Mouse (Mus musculus): ENCODE measurements around the gene Urb2. TPM values are rescaled to one million over a fixed set of nuclear protein-coding genes. Genes with fewer than 3 reads are reported as not detected.

Gene Urb2
- polyA plus RNA-seq, 1 experiment from 2014 or later, result 3.8 TPM

- Histone ChIP-seq H3K36me3 (no peaks in the 10 kb centered on the region), H3K27ac (no peak overlapping the region), H3K9me3 (no peaks in the 10 kb centered on the region), H3K9ac (no peak overlapping the region), H3K27me3 (replicated peaks) (no peaks in the 10 kb centered on the region), H3K4me1 (replicated peaks) (no peaks in the 10 kb centered on the region), H3K4me2 (replicated peaks) (no peak overlapping the region), H3K4me3 (replicated peaks) (no peak overlapping the region)
- WGBS, result 73% methylated on average over 11 of the region's 11 CpGs
- no peak for ATAC-seq
Observed at GRCm38 (mm10) chr8:124056832-124057655, 35.7 kb downstream of the Urb2 start.

GRCm38 (mm10) chr8:124066325-124067058 is 45.2 kb downstream of the Urb2 start:
- no peak overlapping the region for H3K27ac ChIP-seq
- H3K27me3 ChIP-seq (replicated peaks), result no peaks in the 10 kb centered on the region
- no peak overlapping the region for H3K4me2 ChIP-seq (replicated peaks)
- 62% methylated on average over 4 of the region's 4 CpGs for WGBS
- H3K9me3 ChIP-seq, result no peaks in the 10 kb centered on the region
- H3K4me3 ChIP-seq (replicated peaks), result no peak overlapping the region
- no peak for ATAC-seq
- no peaks in the 10 kb centered on the region for H3K36me3 ChIP-seq
- H3K4me1 ChIP-seq (replicated peaks), result no peaks in the 10 kb centered on the region
- H3K9ac ChIP-seq, result no peak overlapping the region

GRCm38 (mm10) chr8:124067059-124067750 is 45.9 kb downstream of the Urb2 start:
- Histone ChIP-seq H3K4me2 (replicated peaks) (no peak overlapping the region), H3K27ac (no peak overlapping the region), H3K9ac (no peak overlapping the region), H3K27me3 (replicated peaks) (no peaks in the 10 kb centered on the region), H3K9me3 (no peaks in the 10 kb centered on the region), H3K4me1 (replicated peaks) (no peaks in the 10 kb centered on the region), H3K4me3 (replicated peaks) (no peak overlapping the region), H3K36me3 (no peaks in the 10 kb centered on the region)
- ATAC-seq, result no peak
- 71% methylated on average over 4 of the region's 4 CpGs for WGBS

GRCm38 (mm10) chr8:124070363-124071324 is 49.3 kb downstream of the Urb2 start:
- H3K27ac ChIP-seq, result no peak overlapping the region
- H3K27me3 ChIP-seq (replicated peaks), result no peaks in the 10 kb centered on the region
- no peaks in the 10 kb centered on the region for H3K9me3 ChIP-seq
- ATAC-seq, result no peak
- no peaks in the 10 kb centered on the region for H3K4me1 ChIP-seq (replicated peaks)
- no peak overlapping the region for H3K4me3 ChIP-seq (replicated peaks)
- H3K36me3 ChIP-seq, result no peaks in the 10 kb centered on the region
- no peak overlapping the region for H3K4me2 ChIP-seq (replicated peaks)
- 54% methylated on average over 18 of the region's 18 CpGs for WGBS
- H3K9ac ChIP-seq, result no peak overlapping the region

GRCm38 (mm10) chr8:124075977-124076376 is 54.7 kb downstream of the Urb2 start:
- H3K27ac ChIP-seq, result no peak overlapping the region
- H3K9ac ChIP-seq, result no peak overlapping the region
- 70% methylated on average over 8 of the region's 8 CpGs for WGBS
- no peak overlapping the region for H3K4me2 ChIP-seq (replicated peaks)
- H3K4me3 ChIP-seq (replicated peaks), result no peak overlapping the region
- H3K4me1 ChIP-seq (replicated peaks), result no peaks in the 10 kb centered on the region
- no peak for ATAC-seq
- no peaks in the 10 kb centered on the region for H3K9me3 ChIP-seq
- H3K36me3 ChIP-seq, result no peaks in the 10 kb centered on the region
- no peaks in the 10 kb centered on the region for H3K27me3 ChIP-seq (replicated peaks)

- Histone ChIP-seq H3K4me2 (replicated peaks) (no peak overlapping the region), H3K27ac (no peak overlapping the region), H3K4me3 (replicated peaks) (no peak overlapping the region), H3K27me3 (replicated peaks) (no peaks in the 10 kb centered on the region), H3K4me1 (replicated peaks) (no peaks in the 10 kb centered on the region), H3K9ac (no peak overlapping the region), H3K36me3 (no peaks in the 10 kb centered on the region), H3K9me3 (no peaks in the 10 kb centered on the region)
- 68% methylated on average over 3 of the region's 3 CpGs for WGBS
- ATAC-seq, result no peak
Observed at GRCm38 (mm10) chr8:124076416-124076815, 55.1 kb downstream of the Urb2 start.

- Histone ChIP-seq H3K27ac (no peak overlapping the region), H3K4me3 (replicated peaks) (no peak overlapping the region), H3K36me3 (no peaks in the 10 kb centered on the region), H3K27me3 (replicated peaks) (no peaks in the 10 kb centered on the region), H3K9ac (no peak overlapping the region), H3K4me1 (replicated peaks) (no peaks in the 10 kb centered on the region), H3K9me3 (no peaks in the 10 kb centered on the region), H3K4me2 (replicated peaks) (no peak overlapping the region)
- 70% methylated on average over 8 of the region's 8 CpGs for WGBS
- ATAC-seq, result no peak
Observed at GRCm38 (mm10) chr8:124077377-124077776, 56.1 kb downstream of the Urb2 start.

- Histone ChIP-seq H3K4me1 (replicated peaks) (no peaks in the 10 kb centered on the region), H3K4me2 (replicated peaks) (no peak overlapping the region), H3K9ac (no peak overlapping the region), H3K36me3 (no peaks in the 10 kb centered on the region), H3K27ac (no peak overlapping the region), H3K27me3 (replicated peaks) (no peaks in the 10 kb centered on the region), H3K4me3 (replicated peaks) (no peak overlapping the region), H3K9me3 (no peaks in the 10 kb centered on the region)
- 81% methylated on average over 10 of the region's 10 CpGs for WGBS
- no peak for ATAC-seq
Observed at GRCm38 (mm10) chr8:124077998-124078397, 56.7 kb downstream of the Urb2 start.

GRCm38 (mm10) chr8:124078969-124079368 is 57.7 kb downstream of the Urb2 start:
- Histone ChIP-seq H3K4me2 (replicated peaks) (no peak overlapping the region), H3K9me3 (no peaks in the 10 kb centered on the region), H3K4me1 (replicated peaks) (no peaks in the 10 kb centered on the region), H3K27ac (no peak overlapping the region), H3K27me3 (replicated peaks) (no peaks in the 10 kb centered on the region), H3K36me3 (no peaks in the 10 kb centered on the region), H3K9ac (no peak overlapping the region), H3K4me3 (replicated peaks) (no peak overlapping the region)
- ATAC-seq, result no peak
- 75% methylated on average over 7 of the region's 7 CpGs for WGBS

- ATAC-seq, result no peak
- no peak overlapping the region for H3K4me2 ChIP-seq (replicated peaks)
- WGBS, result 83% methylated on average over 21 of the region's 21 CpGs
Observed at GRCm38 (mm10) chr8:124080467-124081326, 59.4 kb downstream of the Urb2 start.

GRCm38 (mm10) chr8:124082616-124083015 is 61.3 kb downstream of the Urb2 start:
- Histone ChIP-seq H3K4me2 (replicated peaks) (no peak overlapping the region), H3K9me3 (no peaks in the 10 kb centered on the region), H3K9ac (no peak overlapping the region), H3K4me3 (replicated peaks) (no peak overlapping the region), H3K27ac (no peak overlapping the region), H3K36me3 (no peaks in the 10 kb centered on the region), H3K27me3 (replicated peaks) (no peaks in the 10 kb centered on the region), H3K4me1 (replicated peaks) (no peaks in the 10 kb centered on the region)
- no peak for ATAC-seq
- 93% methylated on average over 8 of the region's 8 CpGs for WGBS

More at GRCm38 (mm10) chr8:124080467-124081326, 59.4 kb downstream of the Urb2 start:
- Histone ChIP-seq H3K9me3 (no peaks in the 10 kb centered on the region), H3K9ac (peak overlapping the region; percentile 6; the same call in 1 of the 2 replicates), H3K4me1 (replicated peaks) (no peaks in the 10 kb centered on the region), H3K36me3 (no peaks in the 10 kb centered on the region), H3K27me3 (replicated peaks) (no peaks in the 10 kb centered on the region), H3K27ac (no peak overlapping the region), H3K4me3 (replicated peaks) (no peak overlapping the region)

Measured in intestine, embryonic 15.5 days (tissue).